Mouse (Mus musculus): ENCODE results near the gene Zcchc14. TPM values are rescaled to one million over a fixed set of nuclear protein-coding genes. Genes with fewer than 3 reads are reported as not detected.

Zcchc14 gene
- total and polyA plus RNA-seq, 3 experiments, result not detected

DNA sequence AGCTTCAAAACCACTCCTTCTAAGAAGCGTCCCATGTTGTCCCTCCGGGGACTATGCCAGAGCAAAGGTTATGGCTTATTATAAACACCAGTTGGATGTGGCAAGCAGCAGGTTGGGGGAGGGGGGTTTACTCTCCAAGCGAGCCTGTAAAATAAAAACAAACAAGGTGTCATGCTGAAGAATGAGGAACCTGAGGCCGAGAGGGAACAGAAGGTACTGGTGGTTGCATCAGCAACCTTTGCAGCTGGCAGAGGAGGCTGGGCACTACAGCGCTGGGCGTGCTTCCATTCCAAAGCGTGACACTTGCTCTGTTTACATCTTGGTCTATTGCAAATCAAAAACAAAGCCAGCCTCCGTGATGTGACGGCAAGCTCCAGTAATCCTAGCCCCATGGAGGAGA, 72.2 kb downstream of the Zcchc14 start (continued):
- no peak for TF ChIP-seq RAD21 (IDR thresholded peaks at IDR 0.05; ENCODE audit: low read depth, low read length)
- TF ChIP-seq CTCF (conservative IDR thresholded peaks at IDR 0.05 in 1 of 2, IDR thresholded peaks at IDR 0.05 in 1 of 2; ENCODE audit: low read depth in 2 of 2, low read length in 2 of 2), result no peak
- TF ChIP-seq KAT2A (IDR thresholded peaks at IDR 0.05; ENCODE audit: insufficient replicate concordance, low read length), result no peak
- TF ChIP-seq NELFE (IDR thresholded peaks at IDR 0.05; ENCODE audit: low read depth, low read length), result no peak
- no peak; the same call in 1 of the 2 replicates for TF ChIP-seq MAX (IDR thresholded peaks at IDR 0.05; ENCODE audit: low read length)
- no peak for TF ChIP-seq TBP (conservative IDR thresholded peaks at IDR 0.05; ENCODE audit: low read depth, low read length)
- TF ChIP-seq GABPA (IDR thresholded peaks at IDR 0.05; ENCODE audit: insufficient replicate concordance, low read depth, low read length), result no peak
- TF ChIP-seq JUND (conservative IDR thresholded peaks at IDR 0.05; ENCODE audit: low read depth, low read length), result no peak
- TF ChIP-seq ZC3H11A (IDR thresholded peaks at IDR 0.05; ENCODE audit: low read depth, low read length), result no peak
- no peak; the same call in 1 of the 2 replicates for TF ChIP-seq MEF2A (IDR thresholded peaks at IDR 0.05; ENCODE audit: borderline replicate concordance, low read depth, low read length)
- no peak for TF ChIP-seq MAFK (IDR thresholded peaks at IDR 0.05; ENCODE audit: insufficient replicate concordance, low read length)
- peak; percentile 39; the same call in 1 of the 2 replicates for TF ChIP-seq MYC (IDR thresholded peaks at IDR 0.05; ENCODE audit: low read depth, low read length)
- peak; percentile 49; the same call in 1 of the 2 replicates for TF ChIP-seq SIN3A (IDR thresholded peaks at IDR 0.05; ENCODE audit: low read length)
- peak; percentile 45 for TF ChIP-seq ETS1 (conservative IDR thresholded peaks at IDR 0.05; ENCODE audit: low read depth, low read length)

DNA sequence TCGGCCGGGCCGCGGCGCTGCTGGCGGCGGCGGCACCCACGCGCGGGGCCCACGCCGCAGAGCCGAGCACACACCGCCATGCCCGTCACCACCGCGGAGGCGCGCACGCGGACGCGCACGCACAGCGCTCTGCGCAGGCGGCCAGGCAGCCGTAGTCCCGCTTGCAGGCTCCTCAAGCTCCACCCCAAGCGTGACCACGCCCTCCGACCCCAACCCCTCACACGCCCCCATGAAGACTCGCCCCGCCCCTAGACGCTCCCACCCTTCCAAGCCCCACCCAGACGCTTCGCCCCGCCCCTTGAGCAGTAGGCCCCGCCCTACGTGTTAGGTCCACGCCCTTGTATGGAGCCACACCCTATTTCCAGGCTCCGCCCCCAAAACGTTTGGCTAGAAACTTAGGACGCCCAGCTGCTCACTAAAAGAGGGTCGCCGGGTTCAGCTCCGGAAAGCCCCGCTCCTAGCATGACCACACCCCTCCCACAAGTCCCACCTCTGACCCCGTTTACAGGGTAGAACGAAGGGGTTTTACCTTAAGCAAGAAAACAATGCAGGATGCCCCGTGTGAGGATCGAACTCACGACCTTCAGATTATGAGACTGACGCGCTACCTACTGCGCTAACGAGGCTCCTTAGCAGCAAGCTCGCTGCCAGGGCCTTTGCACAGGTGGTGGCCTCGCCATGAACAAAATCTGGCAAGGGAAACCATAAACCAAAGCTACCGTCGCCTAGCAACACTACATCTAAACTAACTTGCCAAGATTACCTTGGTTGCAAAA, 73.8 kb downstream of the Zcchc14 start, which contains the start of gene Fbxo31:
Gene Fbxo31, minus strand, starts transcription at position 131 of the 776 bp plus-strand sequence.
- peak; percentile 97 for DNase-seq (ENCODE audit: extremely low read depth)
- peaks cover 0 to 16% of the 10 kb centered on the region in 2 experiments for H3K36me3 ChIP-seq (replicated peaks in 1 of 2; ENCODE audit: control insufficient read depth in 1 of 2, insufficient read depth in 1 of 2, low read length in 1 of 2)
- H3K4me1 ChIP-seq (ENCODE audit: control insufficient read depth in 1 of 2, insufficient read depth in 2 of 2), result peaks cover 22 to 52% of the 10 kb centered on the region in 2 experiments
- no peaks in the 10 kb centered on the region for H3K9me3 ChIP-seq (replicated peaks; ENCODE audit: low read length)
- H3K4me2 ChIP-seq (ENCODE audit: insufficient read depth, low read depth, poor library complexity, severe bottlenecking), result peak within 1 kb of the TSS; percentile 74
- H3K27me3 ChIP-seq (replicated peaks), result peaks cover 9% of the 10 kb centered on the region
- H3K27ac ChIP-seq (ENCODE audit: insufficient read depth, low read depth), result peak within 1 kb of the TSS; percentile 24
- peaks cover 30% of the 10 kb centered on the region for H3K79me2 ChIP-seq (replicated peaks; ENCODE audit: control insufficient read depth, extremely low read depth, insufficient read depth, poor library complexity, severe bottlenecking)
- peak within 1 kb of the TSS; percentile 88 to 98 (median 93) for H3K4me3 ChIP-seq (replicated peaks in 1 of 3; ENCODE audit: low read depth in 2 of 3, low read length in 2 of 3, poor library complexity in 1 of 3)
- H3K9ac ChIP-seq (ENCODE audit: insufficient read depth, low read depth), result peak within 1 kb of the TSS; percentile 64
- in situ Hi-C loops (cut with MboI; ENCODE audit: low pct_ligation_motif_present, low pct_unique_long_range_greater_than_20kb, low sequenced_read_pairs), result loop anchor here (25.0 kb wide), 1 partner anchor 858 kb away; the partner anchor contains the start of genes Cyba and Mvd
- dilution Hi-C loops (cut with MboI; ENCODE audit: extremely low pct_ligation_motif_present, extremely low pct_unique_long_range_greater_than_20kb, low sequenced_read_pairs), result no loop called here
- TF ChIP-seq MYC (IDR thresholded peaks at IDR 0.05; ENCODE audit: low read depth, low read length), result peak; percentile 54; the same call in 1 of the 2 replicates
- TF ChIP-seq JUN (IDR thresholded peaks at IDR 0.05; ENCODE audit: insufficient read depth, low read depth, low read length), result no peak
- no peak for TF ChIP-seq MAZ (IDR thresholded peaks at IDR 0.05; ENCODE audit: low read depth, low read length)
- no peak for TF ChIP-seq ETS1 (conservative IDR thresholded peaks at IDR 0.05; ENCODE audit: low read depth, low read length)
- TF ChIP-seq MEF2A (IDR thresholded peaks at IDR 0.05; ENCODE audit: borderline replicate concordance, low read depth, low read length), result 0 out of 2 replicates have a peak, but pooled peaks have one; percentile 13
- TF ChIP-seq SMC3 (IDR thresholded peaks at IDR 0.05; ENCODE audit: low read depth, low read length), result no peak
- no peak for TF ChIP-seq USF2 (conservative IDR thresholded peaks at IDR 0.05; ENCODE audit: low read depth, low read length)
- peak; percentile 20; the same call in 1 of the 2 replicates for TF ChIP-seq BHLHE40 (IDR thresholded peaks at IDR 0.05; ENCODE audit: low read depth, low read length)
- TF ChIP-seq GABPA (IDR thresholded peaks at IDR 0.05; ENCODE audit: insufficient replicate concordance, low read depth, low read length), result no peak
- TF ChIP-seq TCF12 (IDR thresholded peaks at IDR 0.05; ENCODE audit: low read depth, low read length), result peak; percentile 75
- TF ChIP-seq CHD2 (IDR thresholded peaks at IDR 0.05; ENCODE audit: low read length), result no peak
- TF ChIP-seq UBTF (IDR thresholded peaks at IDR 0.05; ENCODE audit: low read depth, low read length), result no peak
- TF ChIP-seq POLR2AphosphoS2 (IDR thresholded peaks at IDR 0.05; ENCODE audit: low read depth, low read length), result no peak
- TF ChIP-seq RAD21 (IDR thresholded peaks at IDR 0.05; ENCODE audit: low read depth, low read length), result no peak
- no peak for TF ChIP-seq RCOR1 (conservative IDR thresholded peaks at IDR 0.05; ENCODE audit: low read depth, low read length)
- TF ChIP-seq NELFE (IDR thresholded peaks at IDR 0.05; ENCODE audit: low read depth, low read length), result peak; percentile 85
- no peak for TF ChIP-seq ZC3H11A (IDR thresholded peaks at IDR 0.05; ENCODE audit: low read depth, low read length)
- peak; percentile 82; the same call in 1 of the 2 replicates for TF ChIP-seq KAT2A (IDR thresholded peaks at IDR 0.05; ENCODE audit: insufficient replicate concordance, low read length)
- no peak for TF ChIP-seq CTCF (conservative IDR thresholded peaks at IDR 0.05 in 1 of 2, IDR thresholded peaks at IDR 0.05 in 1 of 2; ENCODE audit: low read depth in 2 of 2, low read length in 2 of 2)
- no peak for TF ChIP-seq E2F4 (IDR thresholded peaks at IDR 0.05; ENCODE audit: insufficient replicate concordance, low read depth, low read length)
- no peak for TF ChIP-seq ZNF384 (IDR thresholded peaks at IDR 0.05; ENCODE audit: low read depth, low read length)
- peak; percentile 92 for TF ChIP-seq MAFK (IDR thresholded peaks at IDR 0.05; ENCODE audit: insufficient replicate concordance, low read length)
- TF ChIP-seq USF1 (IDR thresholded peaks at IDR 0.05; ENCODE audit: low read depth, low read length), result no peak
- no peak for TF ChIP-seq PAX5 (IDR thresholded peaks at IDR 0.05; ENCODE audit: low read length)
- TF ChIP-seq POLR2A (IDR thresholded peaks at IDR 0.05; ENCODE audit: low read depth, low read length), result peak; percentile 84
- no peak for TF ChIP-seq EP300 (IDR thresholded peaks at IDR 0.05; ENCODE audit: low read length)
- TF ChIP-seq MXI1 (IDR thresholded peaks at IDR 0.05; ENCODE audit: low read depth, low read length), result no peak; the same call in 1 of the 2 replicates
- TF ChIP-seq MAX (IDR thresholded peaks at IDR 0.05; ENCODE audit: low read length), result 0 out of 2 replicates have a peak, but pooled peaks have one; percentile 38
- peak; percentile 99 for TF ChIP-seq ELF1 (IDR thresholded peaks at IDR 0.05; ENCODE audit: low read depth, low read length)
- TF ChIP-seq IRF4 (IDR thresholded peaks at IDR 0.05; ENCODE audit: low read depth, low read length), result no peak

Measured in CH12.LX (cell line).